Mouse (Mus musculus) midbrain, embryonic 11.5 days (tissue): ENCODE results near the gene Mrpl37. TPM values are rescaled to one million over a fixed set of nuclear protein-coding genes. Genes with fewer than 3 reads are reported as not detected.
A peak's percentile ranks its signal among the peaks of the same experiment; 100 is the strongest.

Experiments used
- ATAC-seq: fragments of 200-750 bp; cut with Nextera tagmentation; 2 replicates; pipeline ENCODE4 v1.8.0; 2017; ENCODE audit warnings: moderate TSS enrichment, moderate library complexity; ENCODE audit not compliant: low FRiP score
- DNase-seq: peaks from one replicate; pipeline ENCODE4 v3.0.0; 2015; ENCODE audit warnings: low spot score; ENCODE audit errors: missing footprints
- H3K27ac ChIP-seq: fragments of 300-500 bp; sonication (generic); 2 replicates; pipeline ENCODE4 v1.5.1; 2014; ENCODE audit warnings: low read depth, low read length
- H3K27me3 ChIP-seq: fragments of 300-500 bp; sonication (generic); 2 replicates; pipeline ENCODE4 v1.6.1; 2014; ENCODE audit warnings: mild to moderate bottlenecking, low read length, moderate library complexity, mixed read lengths; ENCODE audit not compliant: control insufficient read depth, insufficient read depth
- H3K36me3 ChIP-seq: fragments of 300-500 bp; sonication (generic); 2 replicates; pipeline ENCODE4 v1.6.1; 2014; ENCODE audit warnings: mild to moderate bottlenecking, low read length, moderate library complexity, mixed read lengths; ENCODE audit not compliant: control insufficient read depth, insufficient read depth
- H3K4me1 ChIP-seq: fragments of 300-500 bp; sonication (generic); 2 replicates; pipeline ENCODE4 v1.6.1; 2014; ENCODE audit warnings: low read length; ENCODE audit not compliant: control insufficient read depth, insufficient read depth
- H3K4me2 ChIP-seq: fragments of 300-500 bp; sonication (generic); 2 replicates; pipeline ENCODE4 v1.6.1; 2014; ENCODE audit warnings: mild to moderate bottlenecking, moderate library complexity
- H3K4me3 ChIP-seq: fragments of 300-500 bp; sonication (generic); 2 replicates; pipeline ENCODE4 v1.5.1; 2014; ENCODE audit warnings: low read depth, low read length
- H3K9ac ChIP-seq: fragments of 300-500 bp; sonication (generic); 2 replicates; pipeline ENCODE4 v1.6.1; 2014; ENCODE audit warnings: low read length
- H3K9me3 ChIP-seq: fragments of 300-500 bp; sonication (generic); 2 replicates; pipeline ENCODE4 v1.6.1; 2016; ENCODE audit warnings: low read length; ENCODE audit not compliant: control insufficient read depth
- WGBS: fragments of 180-500 bp; shearing (Covaris S2); extraction: QIAGEN DNeasy Blood & Tissue Kit; methylation state at CpG from one replicate; pipeline ENCODE4 v1.1.7; 2014; 5-methylcytosine and 5-hydroxymethylcytosine counted together
- polyA plus RNA-seq: library from polyadenylated mRNA; unstranded; fragments of >200 nt; fragmentation: Nextera tagmentation; extraction: Ambion mirVana; gene quantifications from 2 replicates; pipeline ENCODE4 v1.2.1, GENCODE M21; 2014

Mrpl37 gene
- polyA plus RNA-seq, 1 experiment from 2014 or later: 112 TPM

DNA sequence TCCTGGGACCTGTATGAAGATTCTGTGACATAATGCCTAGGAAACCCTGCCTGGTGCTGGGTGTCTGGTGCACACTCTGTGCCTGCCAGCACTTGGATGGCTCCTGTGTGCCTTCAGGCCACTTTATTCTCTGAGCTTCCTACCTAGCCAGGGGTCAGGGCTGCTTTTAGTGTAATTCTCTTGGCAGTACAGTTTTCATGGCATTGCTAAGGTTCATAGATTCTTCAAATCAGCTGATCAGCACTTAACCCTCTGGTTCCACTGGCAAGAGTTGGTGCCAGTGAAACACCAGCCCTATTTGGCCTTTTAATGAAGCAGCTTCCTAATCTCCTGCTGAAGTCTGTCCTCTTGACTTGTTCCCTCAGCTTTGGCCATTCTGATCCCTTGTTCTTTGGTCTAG is 49.4 kb downstream of the Mrpl37 start:
- DNase-seq (no peak), ATAC-seq (no peak)
- H3K4me2 ChIP-seq: no peak overlapping the region
- H3K9me3 ChIP-seq: no peaks in the 10 kb centered on the region
- no peaks in the 10 kb centered on the region for H3K27me3 ChIP-seq
- H3K4me1 ChIP-seq: peaks cover 46% of the 10 kb centered on the region
- H3K9ac ChIP-seq: no peak overlapping the region
- H3K4me3 ChIP-seq: no peak overlapping the region
- no peak overlapping the region for H3K27ac ChIP-seq
- no peaks in the 10 kb centered on the region for H3K36me3 ChIP-seq

DNA sequence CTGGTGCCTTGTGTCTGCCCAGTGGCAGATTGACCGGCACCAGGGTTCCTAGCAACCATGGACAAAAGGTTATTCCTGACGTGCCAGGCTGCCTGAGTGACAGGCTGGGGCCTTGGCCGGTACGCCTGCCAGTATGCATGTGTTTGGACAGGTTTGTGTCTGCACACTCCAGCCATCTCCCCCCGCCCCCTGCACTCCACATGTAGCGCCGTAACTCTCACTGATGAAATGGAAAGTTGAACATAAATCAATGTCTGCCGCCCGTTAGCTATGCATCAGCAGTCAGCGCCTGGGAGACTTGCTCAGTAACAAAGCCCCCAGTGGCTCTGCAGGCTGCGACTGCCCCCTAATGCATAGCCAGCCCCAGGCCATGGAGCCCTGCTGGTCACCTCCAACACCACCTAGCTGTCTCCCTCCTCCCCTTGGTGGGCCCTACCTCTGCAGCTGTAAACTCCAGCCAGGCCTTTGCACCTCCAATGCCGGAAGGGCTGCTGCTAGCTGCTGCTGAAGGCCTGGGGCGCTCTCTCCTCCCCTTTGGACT is 50.6 kb downstream of the Mrpl37 start:
- Histone ChIP-seq H3K27ac (no peak overlapping the region), H3K4me2 (no peak overlapping the region), H3K9ac (no peak overlapping the region), H3K4me3 (no peak overlapping the region), H3K4me1 (peaks cover 43% of the 10 kb centered on the region), H3K36me3 (no peaks in the 10 kb centered on the region), H3K27me3 (no peaks in the 10 kb centered on the region), H3K9me3 (no peaks in the 10 kb centered on the region)
- WGBS: 45% methylated on average over 13 of the region's 13 CpGs
- ATAC-seq (peak; percentile 63), DNase-seq (no peak)

DNA sequence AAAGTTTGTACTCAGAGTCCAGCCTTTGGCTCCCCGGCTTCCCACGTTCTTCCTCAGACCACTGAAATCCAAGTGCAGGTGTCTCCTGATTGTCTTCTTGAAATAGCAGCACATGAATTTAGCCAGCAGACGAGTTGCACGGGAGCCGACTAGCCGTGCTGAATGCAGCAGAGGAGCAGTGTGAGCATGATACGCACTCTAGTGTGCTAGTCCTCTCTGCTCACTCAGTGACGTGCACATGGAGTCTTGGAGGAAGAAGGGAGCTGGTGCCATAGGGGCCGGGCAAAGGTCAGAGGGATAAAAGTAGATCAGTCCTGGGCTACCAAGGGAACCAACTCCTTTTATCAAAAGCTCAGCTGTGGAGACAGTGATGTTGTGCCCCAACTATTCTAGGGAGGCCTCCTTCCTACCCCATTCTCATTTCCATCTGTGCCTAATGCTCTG is 52.8 kb downstream of the Mrpl37 start:
- Histone ChIP-seq H3K4me2 (no peak overlapping the region), H3K9me3 (no peaks in the 10 kb centered on the region), H3K36me3 (no peaks in the 10 kb centered on the region), H3K27me3 (no peaks in the 10 kb centered on the region), H3K4me1 (peaks cover 26% of the 10 kb centered on the region), H3K4me3 (no peak overlapping the region), H3K27ac (no peak overlapping the region), H3K9ac (no peak overlapping the region)
- WGBS: 84% methylated on average over 9 of the region's 9 CpGs
- ATAC-seq (no peak), DNase-seq (no peak)

DNA sequence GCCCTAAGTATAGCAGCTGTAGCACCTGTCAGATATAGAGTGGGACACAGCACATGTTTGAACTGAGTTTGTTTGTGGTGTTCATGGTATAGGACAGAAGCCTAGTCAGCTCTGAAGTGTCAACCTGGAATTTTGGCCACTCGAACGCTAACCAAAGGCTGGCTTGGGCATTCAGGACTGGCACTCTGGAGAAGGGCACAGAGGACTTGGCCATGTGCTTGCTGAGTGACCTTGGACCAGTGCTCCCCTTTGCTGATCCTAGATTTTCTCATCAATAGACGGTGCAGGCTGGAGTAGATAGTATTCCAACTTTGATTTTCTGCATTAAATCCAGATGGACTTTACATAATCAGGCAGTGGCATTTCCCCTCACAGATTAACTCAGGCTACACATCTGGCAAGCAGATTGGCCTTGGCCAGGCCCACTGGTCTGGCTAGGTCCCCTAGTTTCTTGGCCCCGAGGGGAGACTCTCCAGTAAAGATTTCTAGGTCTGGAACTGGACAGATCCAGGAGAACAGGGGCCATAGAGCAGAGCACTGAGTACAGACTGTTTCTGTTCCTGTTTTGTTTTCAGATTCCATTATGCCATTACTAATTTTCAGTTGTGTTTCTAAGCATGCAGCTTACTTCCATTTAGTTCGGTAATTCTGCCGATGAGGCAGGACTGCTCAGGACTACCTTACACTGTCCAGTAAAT is 53.4 kb downstream of the Mrpl37 start:
- 87% methylated on average over 6 of the region's 6 CpGs for WGBS
- Histone ChIP-seq H3K36me3 (no peaks in the 10 kb centered on the region), H3K27me3 (no peaks in the 10 kb centered on the region), H3K4me2 (no peak overlapping the region), H3K9me3 (no peaks in the 10 kb centered on the region), H3K9ac (no peak overlapping the region), H3K4me1 (peaks cover 20% of the 10 kb centered on the region), H3K4me3 (no peak overlapping the region), H3K27ac (no peak overlapping the region)
- ATAC-seq (no peak), DNase-seq (no peak)

GRCm38 (mm10) chr4:107012574-107012973 is 54.1 kb downstream of the Mrpl37 start:
- Histone ChIP-seq H3K36me3 (no peaks in the 10 kb centered on the region), H3K4me2 (no peak overlapping the region), H3K9me3 (no peaks in the 10 kb centered on the region), H3K4me3 (no peak overlapping the region), H3K9ac (no peak overlapping the region), H3K27me3 (no peaks in the 10 kb centered on the region), H3K27ac (no peak overlapping the region), H3K4me1 (peaks cover 19% of the 10 kb centered on the region)
- DNase-seq (no peak), ATAC-seq (no peak)
- 93% methylated on average over 3 of the region's 3 CpGs for WGBS

- Histone ChIP-seq H3K36me3 (no peaks in the 10 kb centered on the region), H3K4me1 (peaks cover 19% of the 10 kb centered on the region)
Measured at GRCm38 (mm10) chr4:107012005-107012478, 54.6 kb downstream of the Mrpl37 start.

DNA sequence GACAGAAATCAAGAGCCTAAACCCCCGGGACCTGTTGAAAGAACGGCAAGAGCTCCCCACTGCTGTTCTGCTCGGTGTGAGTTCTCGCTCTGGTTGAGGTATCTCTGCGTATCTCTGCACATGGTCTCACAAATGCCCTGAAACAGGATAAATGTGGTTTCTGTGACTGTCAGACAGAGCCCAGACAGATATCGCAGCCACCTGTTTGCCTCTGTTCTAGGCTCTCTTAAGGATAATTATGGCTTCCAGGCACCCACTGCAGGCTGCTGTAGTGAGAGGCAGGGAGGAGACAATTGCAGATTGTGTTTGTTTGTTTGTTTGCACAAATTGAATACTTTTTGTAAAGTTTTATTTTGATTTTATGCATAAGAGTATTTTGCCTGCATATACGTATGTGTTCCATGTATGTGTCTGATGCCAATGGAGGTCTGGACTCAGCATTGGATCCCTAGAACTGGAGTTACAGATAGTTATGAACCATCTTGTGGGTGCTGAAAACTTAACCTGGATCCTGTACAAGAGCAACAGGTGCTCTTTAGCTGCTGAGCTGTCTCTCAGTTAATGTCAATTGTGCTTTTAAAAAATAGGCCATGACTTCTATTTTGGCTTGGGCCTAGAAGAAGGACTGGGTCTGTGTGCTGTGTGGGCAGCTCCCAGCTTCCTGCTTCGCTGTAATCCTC is 55.2 kb downstream of the Mrpl37 start:
- H3K4me1 ChIP-seq: peaks cover 18% of the 10 kb centered on the region
- ATAC-seq: no peak
- WGBS: 92% methylated on average over 8 of the region's 8 CpGs

More at GRCm38 (mm10) chr4:107012005-107012478, 54.6 kb downstream of the Mrpl37 start:
- 77% methylated on average over 13 of the region's 13 CpGs for WGBS
- H3K4me3 ChIP-seq: no peak overlapping the region
- H3K27me3 ChIP-seq: no peaks in the 10 kb centered on the region
- DNase-seq: no peak
- no peak overlapping the region for H3K9ac ChIP-seq
- no peak overlapping the region for H3K27ac ChIP-seq
- no peak overlapping the region for H3K4me2 ChIP-seq
- ATAC-seq: no peak
- H3K9me3 ChIP-seq: no peaks in the 10 kb centered on the region

GRCm38 (mm10) chr4:107009548-107009947 is 57.1 kb downstream of the Mrpl37 start:
- Histone ChIP-seq H3K9ac (no peak overlapping the region), H3K36me3 (no peaks in the 10 kb centered on the region), H3K4me3 (no peak overlapping the region), H3K4me1 (peaks cover 1% of the 10 kb centered on the region; the same call in 1 of the 2 replicates), H3K27ac (no peak overlapping the region), H3K4me2 (no peak overlapping the region), H3K9me3 (no peaks in the 10 kb centered on the region), H3K27me3 (no peaks in the 10 kb centered on the region)
- no peak for ATAC-seq
- DNase-seq: no peak
- WGBS: 94% methylated on average over 7 of the region's 7 CpGs

More for the DNA sequence above, 55.2 kb downstream of the Mrpl37 start:
- Histone ChIP-seq H3K9ac (no peak overlapping the region), H3K27ac (no peak overlapping the region), H3K36me3 (no peaks in the 10 kb centered on the region), H3K4me2 (no peak overlapping the region), H3K4me3 (no peak overlapping the region), H3K9me3 (no peaks in the 10 kb centered on the region), H3K27me3 (no peaks in the 10 kb centered on the region)
- DNase-seq: no peak

DNA sequence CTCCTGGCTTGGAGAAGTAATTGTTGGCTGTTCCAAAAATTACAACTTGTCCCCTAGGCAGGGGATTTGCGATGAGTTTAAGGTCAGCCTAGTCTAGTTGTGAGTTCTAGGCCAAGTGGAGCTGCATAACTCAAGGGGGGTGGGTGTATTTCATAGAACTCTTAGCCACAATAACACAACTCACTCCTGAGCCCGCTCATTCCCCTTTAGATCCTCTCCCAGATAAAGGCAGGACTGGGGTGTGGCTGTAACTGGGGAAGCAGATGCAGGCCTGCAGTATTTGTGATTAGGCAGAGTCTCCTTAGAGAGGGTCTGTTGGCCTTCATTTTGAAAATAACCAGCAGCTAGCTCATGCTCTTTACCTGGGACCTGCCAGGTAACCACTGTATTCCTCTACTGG is 58.5 kb downstream of the Mrpl37 start:
- no peaks in the 10 kb centered on the region for H3K36me3 ChIP-seq
- no peak overlapping the region for H3K27ac ChIP-seq
- no peak overlapping the region for H3K4me2 ChIP-seq
- H3K9me3 ChIP-seq: no peaks in the 10 kb centered on the region
- 0 out of 2 replicates have a peak, but pooled peaks cover 1% of the 10 kb centered on the region for H3K4me1 ChIP-seq
- DNase-seq: no peak
- H3K4me3 ChIP-seq: no peak overlapping the region
- ATAC-seq: no peak
- H3K9ac ChIP-seq: no peak overlapping the region
- no peaks in the 10 kb centered on the region for H3K27me3 ChIP-seq
- WGBS: 84% methylated on average over 2 of the region's 2 CpGs
